Mouse (Mus musculus): ENCODE data around the gene Serf2.

DNA sequence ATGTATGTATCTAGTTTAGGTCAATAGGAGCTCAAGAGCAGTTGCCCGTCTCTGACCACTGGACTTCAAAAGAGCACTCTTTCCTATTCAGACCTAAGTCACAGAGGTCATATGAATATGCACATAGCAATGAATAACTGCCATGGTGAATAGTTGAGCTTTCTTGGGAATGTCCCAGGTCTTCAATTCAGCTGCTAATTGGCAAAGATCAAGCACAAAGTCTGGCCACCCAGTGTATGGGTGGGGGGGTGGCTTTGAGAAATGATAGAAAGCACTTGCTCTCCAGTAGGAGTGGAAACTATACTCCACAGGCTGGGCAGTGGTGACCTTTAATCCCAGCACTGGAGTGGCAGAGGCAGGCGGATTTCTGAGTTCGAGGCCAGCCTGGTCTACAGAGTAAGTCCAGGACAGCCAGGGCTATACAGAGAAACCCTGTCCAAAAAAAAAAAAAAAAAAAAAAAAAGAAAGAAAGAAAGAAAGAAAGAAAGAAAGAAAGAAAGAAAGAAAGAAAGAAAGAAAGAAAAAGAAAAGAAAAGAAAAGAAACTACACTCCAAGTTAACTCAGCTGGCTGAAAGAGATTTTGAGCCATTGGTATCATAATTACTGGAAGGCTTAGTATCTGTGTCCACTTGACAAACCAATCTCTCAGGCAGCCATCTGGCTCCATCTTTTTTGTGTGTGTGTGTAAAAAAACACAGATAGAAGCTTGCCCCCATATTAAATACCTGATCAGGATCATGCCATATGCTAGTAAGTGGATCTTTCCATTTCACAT is 28.7 kb downstream of the Serf2 start:
- no peak for TF ChIP-seq POLR2A (IDR thresholded peaks at IDR 0.05; ENCODE audit: extremely low read depth, insufficient read depth, low read length)
- no peak for TF ChIP-seq CTCF (IDR thresholded peaks at IDR 0.05; ENCODE audit: extremely low read depth, insufficient read depth, low read length)

All from cortical plate, adult 2 months (tissue).